ENCODE assay signal across 8 mouse cellular contexts in the genomic region with DNA sequence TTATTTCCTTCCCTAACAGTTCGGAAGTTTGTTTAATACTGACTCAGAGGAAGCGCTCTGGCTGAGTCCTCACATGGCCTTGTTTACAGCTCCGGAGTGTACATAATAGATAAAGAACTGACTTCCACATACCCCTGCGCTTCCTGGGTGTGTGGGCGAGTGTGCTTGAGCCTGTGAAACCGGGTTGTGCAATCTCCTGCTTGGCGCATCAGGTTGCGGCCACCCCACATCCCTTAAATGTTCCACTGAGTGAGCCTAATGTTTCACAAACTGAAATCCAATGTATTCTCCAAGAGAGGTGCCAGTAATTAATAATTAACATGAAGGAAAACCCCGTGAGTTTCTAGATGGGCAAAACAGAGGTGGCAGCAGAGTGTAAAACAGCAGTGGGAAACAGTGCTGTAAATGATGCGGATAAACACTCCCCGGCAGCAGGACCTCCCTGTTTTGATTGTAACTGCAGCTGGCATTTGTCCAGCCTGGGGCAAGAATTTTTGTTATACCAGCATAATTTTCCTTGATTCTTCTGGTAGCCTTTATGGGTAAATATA.
DNase-seq lines count a peak whose midpoint lies in the region; ATAC-seq lines count a peak whose summit lies in the region.

No protein-coding gene starts in this region.

- H3K9me3 ChIP-seq in liver, embryonic 13.5 days (replicated peaks), result no peaks in the 10 kb centered on the region
- no peaks in the 10 kb centered on the region for H3K9me3 ChIP-seq in stomach, embryonic 14.5 days (ENCODE audit: control insufficient read depth, low read depth, low read length)
- H3K9me3 ChIP-seq in embryonic facial prominence, embryonic 10.5 days, result no peaks in the 10 kb centered on the region

- H3K27me3 ChIP-seq in liver, embryonic 13.5 days, result no peaks in the 10 kb centered on the region
- H3K27me3 ChIP-seq in stomach, embryonic 14.5 days (ENCODE audit: control insufficient read depth, insufficient read depth, low read length), result no peaks in the 10 kb centered on the region
- no peaks in the 10 kb centered on the region for H3K27me3 ChIP-seq in embryonic facial prominence, embryonic 10.5 days (replicated peaks; ENCODE audit: low read depth, poor library complexity, severe bottlenecking)

- H3K9ac ChIP-seq in liver, embryonic 13.5 days, result no peak overlapping the region
- H3K9ac ChIP-seq in stomach, embryonic 14.5 days (replicated peaks; ENCODE audit: low read depth, low read length), result no peak overlapping the region

- peaks cover 26% of the 10 kb centered on the region for H3K4me1 ChIP-seq in liver, embryonic 13.5 days (replicated peaks)
- no peaks in the 10 kb centered on the region; the same call in 1 of the 2 replicates for H3K4me1 ChIP-seq in stomach, embryonic 14.5 days (ENCODE audit: control insufficient read depth, insufficient read depth, low read length)
- peaks cover 11% of the 10 kb centered on the region; the same call in 1 of the 2 replicates for H3K4me1 ChIP-seq in embryonic facial prominence, embryonic 10.5 days

- peak; percentile 11 for DNase-seq in gastrocnemius, postnatal 14 days
- DNase-seq in gastrocnemius, postnatal 10 days, result no peak
- DNase-seq in MEL-GATA-1-ER (ENCODE audit: extremely low read depth, low read depth), result peak; percentile 71
- peak; percentile 46 for DNase-seq in liver, embryonic 13.5 days
- no peak for DNase-seq in embryonic facial prominence, embryonic 10.5 days (ENCODE audit: low spot score)
- no peak for DNase-seq in right cerebral cortex, postnatal 4 days

- H3K4me3 ChIP-seq in liver, embryonic 13.5 days (replicated peaks), result no peak overlapping the region
- no peak overlapping the region for H3K4me3 ChIP-seq in stomach, embryonic 14.5 days (ENCODE audit: low read depth, low read length)
- no peak overlapping the region for H3K4me3 ChIP-seq in embryonic facial prominence, embryonic 10.5 days

- peak overlapping the region; percentile 29 for H3K4me2 ChIP-seq in liver, embryonic 13.5 days
- H3K4me2 ChIP-seq in stomach, embryonic 14.5 days (replicated peaks; ENCODE audit: low read depth, low read length), result no peak overlapping the region

- H3K27ac ChIP-seq in liver, embryonic 13.5 days, result peak overlapping the region; percentile 54
- H3K27ac ChIP-seq in stomach, embryonic 14.5 days (ENCODE audit: low read length), result no peak overlapping the region
- no peak overlapping the region for H3K27ac ChIP-seq in embryonic facial prominence, embryonic 10.5 days (replicated peaks)

- no peaks in the 10 kb centered on the region for H3K36me3 ChIP-seq in liver, embryonic 13.5 days
- no peaks in the 10 kb centered on the region for H3K36me3 ChIP-seq in stomach, embryonic 14.5 days (ENCODE audit: control insufficient read depth, insufficient read depth, low read length)
- no peaks in the 10 kb centered on the region for H3K36me3 ChIP-seq in embryonic facial prominence, embryonic 10.5 days (replicated peaks)

- intact Hi-C loops in gastrocnemius, postnatal 14 days (cut with DNase I; ENCODE audit: low total_unique reads), result no loop called here

- ATAC-seq in hematopoietic stem cell, adult 5-6 weeks (replicated peaks in 1 of 2; ENCODE audit: insufficient read depth in 1 of 2, low FRiP score in 2 of 2, low TSS enrichment in 1 of 2, low read depth in 1 of 2, poor library complexity in 2 of 2, severe bottlenecking in 2 of 2), result peak; percentile 73 to 88
- peak; percentile 92 for ATAC-seq in liver, embryonic 13.5 days (ENCODE audit: low read depth)
- peak; percentile 49; the same call in 1 of the 2 replicates for ATAC-seq in stomach, embryonic 14.5 days (ENCODE audit: insufficient number of reproducible peaks, insufficient read depth, low FRiP score, low read depth)

- 18% methylated on average over 11 of the region's 11 CpGs for WGBS in liver, embryonic 13.5 days (ENCODE audit: insufficient replicate concordance)
- 32% methylated on average over 11 of the region's 11 CpGs for WGBS in stomach, embryonic 14.5 days
- 65% methylated on average over 11 of the region's 11 CpGs for WGBS in embryonic facial prominence, embryonic 10.5 days

Comparison
In these comparisons a context has a peak if more than half of its experiments do, and no peak if none do; other contexts are left out.
1. DNase-seq: peak in gastrocnemius, postnatal 14 days (single experiment), MEL-GATA-1-ER (single experiment) and liver, embryonic 13.5 days (single experiment); none in gastrocnemius, postnatal 10 days (single experiment), embryonic facial prominence, embryonic 10.5 days (single experiment) and right cerebral cortex, postnatal 4 days (single experiment).
2. Peak in every context shown above with its lines, with median percentiles within 50 percentile points of each other: ATAC-seq.